16 mouse cellular contexts compared by ENCODE assay signal in genomic region chr13:38324452-38324851, GRCm38 (mm10). TPM values are rescaled to one million over a fixed set of nuclear protein-coding genes. Genes with fewer than 3 reads are reported as not detected.
DNase-seq lines count a peak whose midpoint lies in the region; ATAC-seq and TF ChIP-seq lines count a peak whose summit lies in the region.
"Had no signal": no experiment of that assay in that cellular context is flagged by ENCODE, and none has a peak within 500 bp of the region (broad histone marks: within the 10 kb centered on the region; RNA-seq: fewer than 3 reads in every experiment).

No protein-coding gene starts in this region.

- DNase-seq in embryo, embryonic 10.5 days (ENCODE audit: low spot score) = peak; percentile 14
- DNase-seq in embryo, embryonic 10 days (ENCODE audit: low spot score) = no peak
- no peak for DNase-seq in kidney, adult 2 months
- DNase-seq in midbrain, embryonic 14.5 days = peak; percentile 42
- peak; percentile 41 for DNase-seq in heart, postnatal 4 days
- no peak for DNase-seq in right cerebral cortex, adult 2 months (ENCODE audit: low spot score in 2 of 2)
- DNase-seq: cerebellum, adult 11 months; kidney, adult 18-20 months; thymus, postnatal 36 days had no signal

- no peak for TF ChIP-seq POLR2A in kidney, adult 2 months (IDR thresholded peaks at IDR 0.05; ENCODE audit: low read depth, low read length)

- 44% methylated on average over 10 of the region's 10 CpGs for WGBS in kidney, embryonic 16.5 days
- WGBS in kidney, adult 2 months = 50% methylated on average over 10 of the region's 10 CpGs
- 67% methylated on average over 10 of the region's 10 CpGs for WGBS in midbrain, embryonic 14.5 days
- WGBS in midbrain, embryonic 15.5 days = 66% methylated on average over 10 of the region's 10 CpGs

- H3K27me3 ChIP-seq in kidney, embryonic 16.5 days (ENCODE audit: insufficient read depth, low read length) = no peaks in the 10 kb centered on the region
- no peaks in the 10 kb centered on the region for H3K27me3 ChIP-seq in kidney, adult 2 months (replicated peaks; ENCODE audit: control insufficient read depth, insufficient read depth, low read length)
- H3K27me3 ChIP-seq in midbrain, embryonic 14.5 days (ENCODE audit: control insufficient read depth, insufficient read depth, low read length) = no peaks in the 10 kb centered on the region
- H3K27me3 ChIP-seq in midbrain, embryonic 15.5 days (replicated peaks) = no peaks in the 10 kb centered on the region
- H3K27me3 ChIP-seq: CH12.LX; hindbrain, embryonic 15.5 days; liver, embryonic 12.5 days had no signal

- no peak overlapping the region for H3K27ac ChIP-seq in kidney, embryonic 16.5 days (ENCODE audit: low read length)
- H3K27ac ChIP-seq in kidney, adult 2 months (ENCODE audit: insufficient read depth, low read depth, low read length) = no peak overlapping the region
- no peak overlapping the region for H3K27ac ChIP-seq in midbrain, embryonic 14.5 days (replicated peaks; ENCODE audit: low read depth, low read length)
- no peak overlapping the region for H3K27ac ChIP-seq in midbrain, embryonic 15.5 days
- H3K27ac ChIP-seq: hindbrain, embryonic 15.5 days; liver, embryonic 12.5 days had no signal

- H3K4me2 ChIP-seq in kidney, embryonic 16.5 days (replicated peaks; ENCODE audit: low read depth, low read length) = no peak overlapping the region
- H3K4me2 ChIP-seq in midbrain, embryonic 14.5 days (ENCODE audit: low read length) = no peak overlapping the region
- no peak overlapping the region for H3K4me2 ChIP-seq in midbrain, embryonic 15.5 days
- H3K4me2 ChIP-seq: hindbrain, embryonic 15.5 days; liver, embryonic 12.5 days had no signal

- H3K9ac ChIP-seq in kidney, embryonic 16.5 days (replicated peaks; ENCODE audit: low read length) = no peak overlapping the region
- no peak overlapping the region for H3K9ac ChIP-seq in midbrain, embryonic 14.5 days (replicated peaks; ENCODE audit: low read length)
- H3K9ac ChIP-seq in midbrain, embryonic 15.5 days = no peak overlapping the region
- H3K9ac ChIP-seq: hindbrain, embryonic 15.5 days; liver, embryonic 12.5 days had no signal

- 0 out of 2 replicates have a peak, but pooled peaks have one; percentile 59 for ATAC-seq in kidney, embryonic 16.5 days (ENCODE audit: low FRiP score, low TSS enrichment)
- no peak for ATAC-seq in midbrain, embryonic 14.5 days (ENCODE audit: low FRiP score, low TSS enrichment)
- no peak for ATAC-seq in midbrain, embryonic 15.5 days (replicated peaks)
- ATAC-seq: activated CD4-positive, CD25-positive, alpha-beta regulatory T cell, adult 4 months; liver, embryonic 12.5 days had no signal

- H3K36me3 ChIP-seq in kidney, embryonic 16.5 days (ENCODE audit: insufficient read depth, low read length) = no peaks in the 10 kb centered on the region
- no peaks in the 10 kb centered on the region for H3K36me3 ChIP-seq in kidney, adult 2 months (ENCODE audit: control insufficient read depth, insufficient read depth, low read length)
- no peaks in the 10 kb centered on the region for H3K36me3 ChIP-seq in midbrain, embryonic 14.5 days (ENCODE audit: control insufficient read depth, insufficient read depth, low read length)
- H3K36me3 ChIP-seq in midbrain, embryonic 15.5 days (replicated peaks) = no peaks in the 10 kb centered on the region
- H3K36me3 ChIP-seq: hindbrain, embryonic 15.5 days; liver, embryonic 12.5 days had no signal

- H3K4me3 ChIP-seq in kidney, embryonic 16.5 days (ENCODE audit: low read length) = no peak overlapping the region
- no peak overlapping the region for H3K4me3 ChIP-seq in kidney, adult 2 months (ENCODE audit: insufficient read depth, low read depth, low read length)
- H3K4me3 ChIP-seq in midbrain, embryonic 14.5 days (replicated peaks; ENCODE audit: low read depth, low read length) = no peak overlapping the region
- no peak overlapping the region for H3K4me3 ChIP-seq in midbrain, embryonic 15.5 days
- H3K4me3 ChIP-seq: hindbrain, embryonic 15.5 days; liver, embryonic 12.5 days had no signal

- TF ChIP-seq CTCF in kidney, adult 2 months (conservative IDR thresholded peaks at IDR 0.05; ENCODE audit: insufficient read depth, insufficient read length, low read depth, low read length) = no peak

- no peaks in the 10 kb centered on the region for H3K9me3 ChIP-seq in kidney, embryonic 16.5 days (ENCODE audit: low read length)
- no peaks in the 10 kb centered on the region for H3K9me3 ChIP-seq in midbrain, embryonic 14.5 days (ENCODE audit: control insufficient read depth, low read length)
- H3K9me3 ChIP-seq in midbrain, embryonic 15.5 days = no peaks in the 10 kb centered on the region
- H3K9me3 ChIP-seq: hindbrain, embryonic 15.5 days; liver, embryonic 12.5 days had no signal

- 0 out of 2 replicates have a peak, but pooled peaks cover 5% of the 10 kb centered on the region for H3K4me1 ChIP-seq in kidney, embryonic 16.5 days (ENCODE audit: insufficient read depth, low read length)
- H3K4me1 ChIP-seq in kidney, adult 2 months (ENCODE audit: control insufficient read depth, insufficient read depth, low read length) = no peaks in the 10 kb centered on the region
- no peaks in the 10 kb centered on the region for H3K4me1 ChIP-seq in midbrain, embryonic 14.5 days (ENCODE audit: control insufficient read depth, insufficient read depth, low read length)
- no peaks in the 10 kb centered on the region for H3K4me1 ChIP-seq in midbrain, embryonic 15.5 days
- H3K4me1 ChIP-seq: hindbrain, embryonic 15.5 days; liver, embryonic 12.5 days had no signal

RNA-seq across cellular contexts. Expression of gene Bmp6, which starts 20.5 kb away (rescaled TPM):
- 1.3 and 2.2 TPM in 2 replicates for polyA plus RNA-seq in kidney, embryonic 16.5 days (2015; fragmentation: Nextera tagmentation; extraction: Ambion mirVana)
- 63.5 and 67.0 TPM in 2 replicates for polyA plus RNA-seq in kidney, adult 2 months (2012; rRNA removed)
- 0.86 and 4.2 TPM in 2 replicates for polyA plus RNA-seq in midbrain, embryonic 14.5 days (2014; fragmentation: Nextera tagmentation; extraction: Ambion mirVana)
- 3.3 and 4.2 TPM in 2 replicates for polyA plus RNA-seq in midbrain, embryonic 15.5 days (2015; fragmentation: Nextera tagmentation; extraction: Ambion mirVana)
- 10 to 100 TPM; 20.7 TPM for total RNA-seq in heart, postnatal 4 days (2021)
- total RNA-seq: megakaryocyte-erythroid progenitor cell, adult 5-6 weeks had no signal
- polyA plus RNA-seq: activated CD4-positive, CD25-positive, alpha-beta regulatory T cell, adult 4 months had no signal

Comparison
In these comparisons a context has a peak if more than half of its experiments do, and no peak if none do; other contexts are left out.
1. DNase-seq: peak in embryo, embryonic 10.5 days (single experiment), midbrain, embryonic 14.5 days (single experiment) and heart, postnatal 4 days (single experiment); none in embryo, embryonic 10 days (single experiment), kidney, adult 2 months (single experiment) and right cerebral cortex, adult 2 months (0 of 2).
2. RNA of gene Bmp6, which starts 20.5 kb away (polyA plus RNA-seq): 63.5 to 67.0 TPM in kidney, adult 2 months; 0.86 to 4.2 TPM in midbrain, embryonic 14.5 days, 3.3 to 4.2 TPM in midbrain, embryonic 15.5 days and 1.3 to 2.2 TPM in kidney, embryonic 16.5 days; every median in the first group is over 10 times any median in the second.